Mouse (Mus musculus): ENCODE results near the gene Smoc2.

DNA sequence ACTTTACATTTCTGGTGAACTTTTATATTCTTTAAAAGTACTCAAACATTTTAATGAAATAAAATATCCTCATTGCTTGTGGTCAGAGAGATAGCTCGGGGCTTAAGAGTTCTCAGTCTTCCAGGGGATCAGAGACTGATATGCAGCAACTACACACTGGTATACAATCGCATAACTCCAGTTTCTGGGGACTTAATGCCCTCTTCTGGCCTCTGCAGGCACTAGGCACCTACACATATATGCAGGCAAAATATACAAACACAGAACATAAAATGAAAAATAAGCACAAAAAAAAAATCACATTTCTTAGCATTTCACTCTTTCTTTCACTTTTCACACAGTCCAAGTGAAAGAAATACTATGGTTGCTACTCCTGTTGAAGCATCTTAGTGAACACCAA is 133.2 kb downstream of the Smoc2 start:
- TF ChIP-seq CTCF (conservative IDR thresholded peaks at IDR 0.05; ENCODE audit: insufficient read depth, insufficient read length, low read depth, low read length) (peak; percentile 30; the same call in 1 of the 2 replicates), POLR2A (IDR thresholded peaks at IDR 0.05; ENCODE audit: low read depth, low read length) (no peak)
